Mouse (Mus musculus) liver, postnatal 0 days (tissue): ENCODE data around the gene Angptl2.

Source experiments
- CTCF ChIP-seq: sonication (generic); IDR thresholded peaks from 2 replicates; pipeline ENCODE4 v1.5.1; 2016; ENCODE audit warnings: antibody characterized with exemption, low read depth
- EP300 ChIP-seq: IDR thresholded peaks from 2 replicates; pipeline ENCODE4 v1.6.1; 2016; ENCODE audit warnings: antibody characterized with exemption, low read depth, mild to moderate bottlenecking

- no peak for TF ChIP-seq CTCF
- no peak for TF ChIP-seq EP300
Measured at GRCm38 (mm10) chr2:33231788-33232187, 15.9 kb downstream of the Angptl2 start.
